Mouse (Mus musculus) hindbrain, embryonic 16.5 days (tissue): ENCODE results near the gene Hpca. TPM values are rescaled to one million over a fixed set of nuclear protein-coding genes. Genes with fewer than 3 reads are reported as not detected.

Experiments
- ATAC-seq: fragments of 200-750 bp; cut with Nextera tagmentation; 2 replicates; pipeline ENCODE4 v1.8.0; 2017; ENCODE audit warnings: moderate TSS enrichment, moderate library complexity
- H3K27ac ChIP-seq: fragments of 300-500 bp; sonication (generic); 2 replicates; pipeline ENCODE4 v1.5.1; 2014; ENCODE audit warnings: low read depth, mild to moderate bottlenecking, control low read depth, low read length, moderate library complexity
- H3K27me3 ChIP-seq: fragments of 300-500 bp; sonication (generic); replicated peaks from 2 replicates; pipeline ENCODE4 v1.6.1; 2014; ENCODE audit warnings: low read length; ENCODE audit not compliant: control insufficient read depth, insufficient read depth
- H3K36me3 ChIP-seq: fragments of 300-500 bp; sonication (generic); 2 replicates; pipeline ENCODE4 v1.6.1; 2014; ENCODE audit warnings: mild to moderate bottlenecking, low read length, moderate library complexity, mixed read lengths; ENCODE audit not compliant: control insufficient read depth, insufficient read depth
- H3K4me1 ChIP-seq: fragments of 300-500 bp; sonication (generic); 2 replicates; pipeline ENCODE4 v1.6.1; 2014; ENCODE audit warnings: low read depth, low read length; ENCODE audit not compliant: control insufficient read depth, insufficient read depth
- H3K4me2 ChIP-seq: fragments of 300-500 bp; sonication (generic); 2 replicates; pipeline ENCODE4 v1.6.1; 2014; ENCODE audit warnings: mild to moderate bottlenecking, low read length, control low read depth, moderate library complexity
- H3K4me3 ChIP-seq: fragments of 300-500 bp; sonication (generic); 2 replicates; pipeline ENCODE4 v1.5.1; 2014; ENCODE audit warnings: mild to moderate bottlenecking, low read length, control low read depth, moderate library complexity
- H3K9ac ChIP-seq: fragments of 300-500 bp; sonication (generic); 2 replicates; pipeline ENCODE4 v1.6.1; 2014; ENCODE audit warnings: low read depth, mild to moderate bottlenecking, control low read depth, low read length, moderate library complexity
- H3K9me3 ChIP-seq: fragments of 300-500 bp; sonication (generic); 2 replicates; pipeline ENCODE4 v1.6.1; 2014; ENCODE audit warnings: mild to moderate bottlenecking, low read length, moderate library complexity; ENCODE audit not compliant: control insufficient read depth
- WGBS: fragments of 180-500 bp; shearing (Covaris S2); extraction: QIAGEN DNeasy Blood & Tissue Kit; methylation state at CpG from one replicate; pipeline ENCODE4 v1.1.7; 2014; 5-methylcytosine and 5-hydroxymethylcytosine counted together
- polyA plus RNA-seq: library from polyadenylated mRNA; unstranded; fragments of >200 nt; fragmentation: Nextera tagmentation; extraction: Ambion mirVana; gene quantifications from 2 replicates; pipeline ENCODE4 v1.2.1, GENCODE M21; 2015

Hpca gene
- polyA plus RNA-seq, 1 experiment from 2014 or later, result 199 TPM

DNA sequence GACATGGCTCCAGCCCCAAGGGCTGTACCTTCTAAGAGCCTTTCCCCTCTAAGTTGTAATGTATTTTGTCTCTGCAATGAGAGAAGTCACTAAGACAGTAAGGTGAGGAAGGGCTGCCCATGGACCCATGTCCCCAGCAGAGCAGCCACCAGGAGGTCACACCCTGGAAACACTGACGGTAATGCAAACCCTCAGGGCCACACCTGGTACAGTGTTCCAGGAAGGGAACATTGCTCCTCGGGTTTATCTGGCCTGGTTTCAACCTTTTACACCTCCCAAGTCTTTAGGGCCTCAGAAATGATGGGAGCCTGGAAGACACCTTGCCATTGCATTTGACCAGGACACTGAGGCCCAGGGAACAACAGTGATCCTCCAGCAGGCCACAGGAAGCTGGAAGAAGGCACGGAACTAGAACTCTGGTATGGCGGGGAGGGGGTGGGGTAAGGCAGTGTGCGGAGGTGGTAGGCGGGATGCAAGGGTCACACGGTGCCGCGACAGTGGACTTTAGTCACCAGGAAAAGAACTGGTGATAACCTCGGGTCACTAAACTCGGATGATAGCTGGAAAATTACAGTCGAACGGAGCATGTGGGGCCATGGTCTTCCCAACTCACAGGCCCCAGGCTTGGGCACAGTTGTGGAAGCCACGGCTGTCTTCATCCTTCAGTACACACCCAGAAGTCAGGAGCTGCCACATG lies 19.6 kb downstream of the Hpca start:
- no peak overlapping the region for H3K27ac ChIP-seq
- no peaks in the 10 kb centered on the region for H3K9me3 ChIP-seq

GRCm38 (mm10) chr4:129097006-129097405 lies 24.8 kb downstream of the Hpca start:
- no peak overlapping the region for H3K9ac ChIP-seq
- no peaks in the 10 kb centered on the region for H3K27me3 ChIP-seq
- H3K4me2 ChIP-seq, result no peak overlapping the region
- no peaks in the 10 kb centered on the region for H3K4me1 ChIP-seq
- no peaks in the 10 kb centered on the region for H3K36me3 ChIP-seq
- H3K9me3 ChIP-seq, result no peaks in the 10 kb centered on the region
- H3K27ac ChIP-seq, result no peak overlapping the region
- no peak overlapping the region for H3K4me3 ChIP-seq
- ATAC-seq, result no peak
- 74% methylated on average over 7 of the region's 7 CpGs for WGBS

More for the DNA sequence above, 19.6 kb downstream of the Hpca start:
- Histone ChIP-seq H3K4me3 (no peak overlapping the region), H3K36me3 (no peaks in the 10 kb centered on the region), H3K4me2 (no peak overlapping the region), H3K27me3 (peaks cover 20% of the 10 kb centered on the region), H3K4me1 (peaks cover 4% of the 10 kb centered on the region; the same call in 1 of the 2 replicates), H3K9ac (no peak overlapping the region)
- no peak for ATAC-seq
- WGBS, result 86% methylated on average over 14 of the region's 14 CpGs

- Histone ChIP-seq H3K36me3 (no peaks in the 10 kb centered on the region), H3K27me3 (no peaks in the 10 kb centered on the region), H3K4me1 (no peaks in the 10 kb centered on the region), H3K27ac (no peak overlapping the region), H3K9ac (no peak overlapping the region), H3K4me3 (no peak overlapping the region), H3K9me3 (no peaks in the 10 kb centered on the region), H3K4me2 (no peak overlapping the region)
- no peak for ATAC-seq
- WGBS, result 38% methylated on average over 15 of the region's 15 CpGs
Observed at GRCm38 (mm10) chr4:129095276-129095675, 26.6 kb downstream of the Hpca start.

DNA sequence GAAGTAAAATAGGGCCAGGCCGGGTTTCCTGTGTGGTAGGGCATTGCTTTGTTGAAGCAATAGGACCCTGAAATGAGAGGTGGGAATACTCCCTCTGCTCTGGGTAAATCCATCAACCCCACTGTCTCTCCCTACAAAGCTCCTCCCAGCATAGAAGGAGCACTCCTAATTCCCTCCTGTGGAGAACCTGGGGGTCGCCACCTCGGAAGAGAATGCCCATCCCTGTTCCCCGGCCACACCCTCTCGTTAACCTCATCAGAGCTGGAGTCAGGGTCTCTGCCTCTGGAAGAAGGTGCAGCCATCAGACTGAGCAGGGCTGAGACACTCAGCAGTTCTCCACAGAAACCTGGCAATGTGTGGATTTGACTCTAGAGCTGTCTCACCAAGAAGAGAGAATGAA lies 34.0 kb downstream of the Hpca start:
- no peaks in the 10 kb centered on the region for H3K27me3 ChIP-seq
- H3K27ac ChIP-seq, result no peak overlapping the region
- WGBS, result 56% methylated on average over 5 of the region's 5 CpGs
- no peak overlapping the region for H3K9ac ChIP-seq
- no peaks in the 10 kb centered on the region for H3K9me3 ChIP-seq
- ATAC-seq, result no peak
- H3K4me2 ChIP-seq, result no peak overlapping the region
- H3K36me3 ChIP-seq, result peaks cover 10% of the 10 kb centered on the region
- H3K4me1 ChIP-seq, result no peaks in the 10 kb centered on the region
- H3K4me3 ChIP-seq, result no peak overlapping the region

- ATAC-seq, result peak; percentile 58
- Histone ChIP-seq H3K4me3 (no peak overlapping the region), H3K27ac (no peak overlapping the region), H3K4me2 (no peak overlapping the region), H3K27me3 (no peaks in the 10 kb centered on the region), H3K4me1 (peaks cover 3% of the 10 kb centered on the region; the same call in 1 of the 2 replicates), H3K9ac (no peak overlapping the region), H3K9me3 (no peaks in the 10 kb centered on the region), H3K36me3 (peaks cover 10% of the 10 kb centered on the region)
- 29% methylated on average over 8 of the region's 8 CpGs for WGBS
Observed at GRCm38 (mm10) chr4:129086078-129086477, 35.8 kb downstream of the Hpca start.

- H3K4me1 ChIP-seq, result peaks cover 5% of the 10 kb centered on the region; the same call in 1 of the 2 replicates
- peaks cover 19% of the 10 kb centered on the region for H3K36me3 ChIP-seq
- no peak overlapping the region for H3K4me3 ChIP-seq
- H3K27me3 ChIP-seq, result no peaks in the 10 kb centered on the region
- no peak for ATAC-seq
- no peak overlapping the region for H3K27ac ChIP-seq
- no peaks in the 10 kb centered on the region for H3K9me3 ChIP-seq
- H3K9ac ChIP-seq, result no peak overlapping the region
- WGBS, result 90% methylated on average over 9 of the region's 9 CpGs
- no peak overlapping the region for H3K4me2 ChIP-seq
Observed at GRCm38 (mm10) chr4:129084896-129085295, 36.9 kb downstream of the Hpca start.

- Histone ChIP-seq H3K36me3 (peaks cover 34% of the 10 kb centered on the region), H3K4me2 (no peak overlapping the region), H3K4me3 (no peak overlapping the region), H3K9me3 (no peaks in the 10 kb centered on the region), H3K4me1 (peaks cover 5% of the 10 kb centered on the region; the same call in 1 of the 2 replicates), H3K27me3 (no peaks in the 10 kb centered on the region), H3K27ac (no peak overlapping the region), H3K9ac (no peak overlapping the region)
- peak; percentile 78; the same call in 1 of the 2 replicates for ATAC-seq
- WGBS, result 51% methylated on average over 10 of the region's 10 CpGs
Observed at GRCm38 (mm10) chr4:129082379-129083115, 39.3 kb downstream of the Hpca start.

GRCm38 (mm10) chr4:129081939-129082338 lies 39.9 kb downstream of the Hpca start:
- WGBS, result 83% methylated on average over 3 of the region's 3 CpGs
- Histone ChIP-seq H3K27ac (no peak overlapping the region), H3K27me3 (no peaks in the 10 kb centered on the region), H3K4me1 (peaks cover 5% of the 10 kb centered on the region; the same call in 1 of the 2 replicates), H3K36me3 (peaks cover 37% of the 10 kb centered on the region), H3K4me3 (no peak overlapping the region), H3K9ac (no peak overlapping the region), H3K9me3 (no peaks in the 10 kb centered on the region), H3K4me2 (no peak overlapping the region)
- no peak for ATAC-seq

DNA sequence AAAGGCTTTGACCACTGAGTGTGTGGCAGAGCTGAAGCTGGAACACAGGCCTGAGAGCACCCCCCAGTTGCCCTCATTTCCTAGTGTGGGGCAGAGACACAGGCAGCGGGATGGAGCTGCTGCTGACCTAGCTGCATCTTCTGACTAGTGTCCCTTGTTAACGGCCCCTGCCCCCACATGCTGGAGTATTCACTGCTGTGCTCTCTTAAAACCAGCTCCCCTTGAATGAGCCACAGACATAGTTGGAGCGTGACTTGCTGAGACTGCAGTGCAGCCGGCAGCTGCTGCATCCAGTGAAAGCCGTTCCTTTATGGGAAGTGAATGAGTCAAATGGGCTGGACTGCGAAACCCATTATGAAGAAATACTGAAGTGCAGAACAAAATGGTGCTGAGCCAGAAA lies 40.3 kb downstream of the Hpca start:
- Histone ChIP-seq H3K27ac (peak overlapping the region; percentile 60; the same call in 1 of the 2 replicates), H3K36me3 (peaks cover 41% of the 10 kb centered on the region)
- WGBS, result 62% methylated on average over 6 of the region's 6 CpGs

More for the DNA sequence above, 40.3 kb downstream of the Hpca start:
- Histone ChIP-seq H3K4me3 (no peak overlapping the region), H3K9ac (0 out of 2 replicates have a peak overlapping the region, but pooled peaks have one; percentile 10), H3K27me3 (no peaks in the 10 kb centered on the region), H3K4me2 (no peak overlapping the region), H3K9me3 (no peaks in the 10 kb centered on the region), H3K4me1 (peaks cover 5% of the 10 kb centered on the region; the same call in 1 of the 2 replicates)
- ATAC-seq, result peak; percentile 66
